ENCODE assay signal across 25 mouse cellular contexts in genomic region chr6:134032451-134032850, GRCm38 (mm10).
"Had no signal": no experiment of that assay in that cellular context is flagged by ENCODE, and none has a peak within 500 bp of the region (broad histone marks: within the 10 kb centered on the region; RNA-seq: fewer than 3 reads in every experiment).

No protein-coding gene starts in this region.

- H3K4me3 ChIP-seq: heart, embryonic 10.5 days; heart, embryonic 12.5 days; hindbrain, embryonic 10.5 days; hindbrain, embryonic 12.5 days; intestine, embryonic 15.5 days; layer of hippocampus, adult 2 months; left cerebral cortex, adult 2 months; limb, embryonic 10.5 days; limb, embryonic 12.5 days; liver, embryonic 13.5 days had no signal

- H3K27me3 ChIP-seq: heart, embryonic 12.5 days; hindbrain, embryonic 12.5 days; intestine, embryonic 15.5 days; limb, embryonic 12.5 days; liver, embryonic 13.5 days had no signal

- ATAC-seq: hindbrain, embryonic 16.5 days; inflammation-experienced regulatory T-cells, adult 6 months; intestine, embryonic 15.5 days; intestine, postnatal 0 days had no signal

- H3K27ac ChIP-seq: heart, embryonic 10.5 days; hindbrain, embryonic 10.5 days; hindbrain, embryonic 12.5 days; hindbrain, embryonic 14.5 days; intestine, embryonic 15.5 days; layer of hippocampus, adult 2 months; left cerebral cortex, adult 2 months; limb, embryonic 10.5 days; limb, embryonic 12.5 days; liver, embryonic 13.5 days had no signal

- DNase-seq: gastrocnemius, postnatal 14 days; gastrocnemius, postnatal 36 days; heart, postnatal 10 days; heart, postnatal 4 days; kidney, adult 18-20 months; kidney, adult 8-10 months; kidney, postnatal 10 days; kidney, postnatal 25 days; kidney, postnatal 4 days; liver; liver, embryonic 13.5 days had no signal

- H3K36me3 ChIP-seq: heart, embryonic 10.5 days; heart, embryonic 12.5 days; hindbrain, embryonic 10.5 days; hindbrain, embryonic 12.5 days; intestine, embryonic 15.5 days; limb, embryonic 10.5 days; limb, embryonic 12.5 days; liver, embryonic 13.5 days had no signal

- H3K9ac ChIP-seq: heart, embryonic 12.5 days; hindbrain, embryonic 12.5 days; hindbrain, embryonic 14.5 days; intestine, embryonic 15.5 days; limb, embryonic 12.5 days; liver, embryonic 13.5 days had no signal

- H3K4me2 ChIP-seq: heart, embryonic 12.5 days; hindbrain, embryonic 12.5 days; hindbrain, embryonic 14.5 days; intestine, embryonic 15.5 days; limb, embryonic 12.5 days; liver, embryonic 11.5 days; liver, embryonic 13.5 days had no signal

- H3K9me3 ChIP-seq: heart, embryonic 10.5 days; hindbrain, embryonic 12.5 days; intestine, embryonic 15.5 days; limb, embryonic 10.5 days; limb, embryonic 12.5 days; liver, embryonic 13.5 days had no signal
